Mouse (Mus musculus) midbrain, embryonic 13.5 days (tissue): ENCODE data around the gene Trmt13. TPM values are rescaled to one million over a fixed set of nuclear protein-coding genes. Genes with fewer than 3 reads are reported as not detected.
A peak's percentile ranks its signal among the peaks of the same experiment; 100 is the strongest.
"Not testable (repeated sequence)": the region's sequence is repeated elsewhere in the genome, so short reads cannot be mapped to it uniquely, and the experiment has no call there.

Experiments used
- ATAC-seq: fragments of 200-750 bp; cut with Nextera tagmentation; 2 replicates; pipeline ENCODE4 v1.8.0; 2017; ENCODE audit warnings: mild to moderate bottlenecking, moderate TSS enrichment, moderate library complexity
- H3K27ac ChIP-seq: fragments of 300-500 bp; sonication (generic); 2 replicates; pipeline ENCODE4 v1.5.1; 2015; ENCODE audit warnings: inconsistent platforms, mild to moderate bottlenecking, moderate library complexity
- H3K27me3 ChIP-seq: fragments of 300-500 bp; sonication (generic); 2 replicates; pipeline ENCODE4 v1.6.1; 2015; ENCODE audit warnings: mild to moderate bottlenecking, inconsistent platforms
- H3K36me3 ChIP-seq: fragments of 300-500 bp; sonication (generic); 2 replicates; pipeline ENCODE4 v1.6.1; 2015; ENCODE audit warnings: mild to moderate bottlenecking, inconsistent platforms
- H3K4me1 ChIP-seq: fragments of 300-500 bp; sonication (generic); replicated peaks from 2 replicates; pipeline ENCODE4 v1.6.1; 2015; ENCODE audit warnings: inconsistent platforms
- H3K4me2 ChIP-seq: fragments of 300-500 bp; sonication (generic); replicated peaks from 2 replicates; pipeline ENCODE4 v1.6.1; 2015; ENCODE audit warnings: moderate library complexity, mild to moderate bottlenecking, inconsistent platforms
- H3K4me3 ChIP-seq: fragments of 300-500 bp; sonication (generic); replicated peaks from 2 replicates; pipeline ENCODE4 v1.5.1; 2015; ENCODE audit warnings: mild to moderate bottlenecking, inconsistent platforms
- H3K9ac ChIP-seq: fragments of 300-500 bp; sonication (generic); replicated peaks from 2 replicates; pipeline ENCODE4 v1.6.1; 2015; ENCODE audit warnings: mild to moderate bottlenecking, inconsistent platforms
- H3K9me3 ChIP-seq: fragments of 300-500 bp; sonication (generic); 2 replicates; pipeline ENCODE4 v1.6.1; 2016; ENCODE audit warnings: mild to moderate bottlenecking, inconsistent platforms
- WGBS: fragments of 180-500 bp; shearing (Covaris S2); methylation state at CpG from one replicate; pipeline ENCODE4 v1.1.7; 2015; 5-methylcytosine and 5-hydroxymethylcytosine counted together
- polyA plus RNA-seq: library from polyadenylated mRNA; unstranded; fragments of >200 nt; fragmentation: Nextera tagmentation; extraction: Ambion mirVana; gene quantifications from 2 replicates; pipeline ENCODE4 v1.2.1, GENCODE M21; 2015

Trmt13 gene
- polyA plus RNA-seq: 28.5 and 33.6 TPM in 2 replicates

GRCm38 (mm10) chr3:116614295-116614892 lies at the start of gene Trmt13:
TSS of gene Trmt13 (minus strand) at chr3:116614587.
- Histone ChIP-seq H3K27ac (no peak within 1 kb of the TSS), H3K27me3 (no peaks in the 10 kb centered on the region), H3K9ac (no peak within 1 kb of the TSS), H3K36me3 (peaks cover 54% of the 10 kb centered on the region), H3K4me3 (no peak within 1 kb of the TSS), H3K4me2 (no peak within 1 kb of the TSS), H3K4me1 (no peaks in the 10 kb centered on the region), H3K9me3 (no peaks in the 10 kb centered on the region)
- no peak for ATAC-seq
- WGBS: 88% methylated on average over 10 of the region's 10 CpGs

- Histone ChIP-seq H3K9me3 (no peaks in the 10 kb centered on the region), H3K27me3 (no peaks in the 10 kb centered on the region), H3K36me3 (no peaks in the 10 kb centered on the region), H3K4me2 (peak within 1 kb of the TSS; percentile 77), H3K4me3 (peak within 1 kb of the TSS; percentile 95), H3K4me1 (peaks cover 33% of the 10 kb centered on the region), H3K27ac (peak within 1 kb of the TSS; percentile 97), H3K9ac (peak within 1 kb of the TSS; percentile 98)
- peak; percentile 99 for ATAC-seq
- WGBS: under 1% methylated on average over 39 of the region's 39 CpGs
Measured at GRCm38 (mm10) chr3:116662463-116662863, 48.1 kb upstream of the Trmt13 start, which contains the start of gene Mfsd14a. TSS of gene Mfsd14a (minus strand) at chr3:116662677.

GRCm38 (mm10) chr3:116661870-116662414 lies 47.6 kb upstream of the Trmt13 start:
- H3K9me3 ChIP-seq: no peaks in the 10 kb centered on the region
- H3K9ac ChIP-seq: peak overlapping the region; percentile 98
- no peaks in the 10 kb centered on the region for H3K36me3 ChIP-seq
- H3K27ac ChIP-seq: peak overlapping the region; percentile 97
- WGBS: under 1% methylated on average over 47 of the region's 68 CpGs
- peak overlapping the region; percentile 95 for H3K4me3 ChIP-seq
- peak overlapping the region; percentile 77 for H3K4me2 ChIP-seq
- H3K27me3 ChIP-seq: no peaks in the 10 kb centered on the region
- peak; percentile 91 for ATAC-seq
- peaks cover 38% of the 10 kb centered on the region for H3K4me1 ChIP-seq

DNA sequence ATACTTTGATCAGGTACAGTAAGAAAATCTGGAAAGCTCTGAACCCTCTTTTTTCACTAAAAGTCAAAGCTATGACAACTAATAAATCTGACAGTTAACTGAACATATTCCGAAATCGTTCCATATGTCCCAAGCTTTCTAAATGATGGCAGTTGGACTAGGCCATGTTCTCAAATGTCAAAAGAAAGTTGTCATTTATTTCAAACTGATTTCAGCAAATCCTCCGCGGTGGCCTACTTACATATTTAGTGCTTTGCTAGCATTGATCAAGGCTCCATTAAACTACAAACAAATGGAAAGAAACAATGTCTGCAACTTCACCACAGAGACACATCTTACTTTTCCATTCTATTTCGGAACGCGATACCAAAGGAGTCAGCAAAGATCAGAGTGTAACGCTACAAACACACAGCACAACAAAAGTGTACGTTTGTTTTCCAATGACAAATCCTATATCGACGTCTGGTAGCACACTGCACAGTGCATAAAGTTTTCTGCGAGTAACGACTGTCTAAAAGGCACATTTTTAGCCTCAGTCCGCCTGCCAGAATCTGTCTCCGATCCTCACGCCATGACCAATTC lies 47.0 kb upstream of the Trmt13 start:
- peak overlapping the region; percentile 77 for H3K4me2 ChIP-seq
- peak overlapping the region; percentile 98 for H3K9ac ChIP-seq
- H3K4me3 ChIP-seq: peak overlapping the region; percentile 95
- peaks cover 43% of the 10 kb centered on the region for H3K4me1 ChIP-seq
- WGBS: 8% methylated on average over 16 of the region's 16 CpGs
- no peaks in the 10 kb centered on the region for H3K27me3 ChIP-seq
- peak overlapping the region; percentile 97 for H3K27ac ChIP-seq
- no peaks in the 10 kb centered on the region for H3K9me3 ChIP-seq
- 0 out of 2 replicates have a peak, but pooled peaks have one; percentile 0 for ATAC-seq
- H3K36me3 ChIP-seq: no peaks in the 10 kb centered on the region

- 80% methylated on average over 13 of the region's 13 CpGs for WGBS
- Histone ChIP-seq H3K4me3 (no peak overlapping the region), H3K9ac (no peak overlapping the region), H3K9me3 (no peaks in the 10 kb centered on the region), H3K27me3 (no peaks in the 10 kb centered on the region), H3K4me1 (peaks cover 47% of the 10 kb centered on the region), H3K36me3 (no peaks in the 10 kb centered on the region), H3K27ac (no peak overlapping the region), H3K4me2 (0 out of 2 replicates have a peak overlapping the region, but pooled peaks have one; percentile 1)
- no peak for ATAC-seq
Measured at GRCm38 (mm10) chr3:116659856-116660430, 45.6 kb upstream of the Trmt13 start.

- Histone ChIP-seq H3K4me3 (no peak overlapping the region), H3K9me3 (no peaks in the 10 kb centered on the region), H3K27ac (no peak overlapping the region), H3K4me1 (peaks cover 47% of the 10 kb centered on the region), H3K4me2 (no peak overlapping the region), H3K27me3 (no peaks in the 10 kb centered on the region), H3K9ac (no peak overlapping the region), H3K36me3 (no peaks in the 10 kb centered on the region)
- 72% methylated on average over 15 of the region's 15 CpGs for WGBS
- no peak for ATAC-seq
Measured at GRCm38 (mm10) chr3:116658928-116659565, 44.7 kb upstream of the Trmt13 start.

DNA sequence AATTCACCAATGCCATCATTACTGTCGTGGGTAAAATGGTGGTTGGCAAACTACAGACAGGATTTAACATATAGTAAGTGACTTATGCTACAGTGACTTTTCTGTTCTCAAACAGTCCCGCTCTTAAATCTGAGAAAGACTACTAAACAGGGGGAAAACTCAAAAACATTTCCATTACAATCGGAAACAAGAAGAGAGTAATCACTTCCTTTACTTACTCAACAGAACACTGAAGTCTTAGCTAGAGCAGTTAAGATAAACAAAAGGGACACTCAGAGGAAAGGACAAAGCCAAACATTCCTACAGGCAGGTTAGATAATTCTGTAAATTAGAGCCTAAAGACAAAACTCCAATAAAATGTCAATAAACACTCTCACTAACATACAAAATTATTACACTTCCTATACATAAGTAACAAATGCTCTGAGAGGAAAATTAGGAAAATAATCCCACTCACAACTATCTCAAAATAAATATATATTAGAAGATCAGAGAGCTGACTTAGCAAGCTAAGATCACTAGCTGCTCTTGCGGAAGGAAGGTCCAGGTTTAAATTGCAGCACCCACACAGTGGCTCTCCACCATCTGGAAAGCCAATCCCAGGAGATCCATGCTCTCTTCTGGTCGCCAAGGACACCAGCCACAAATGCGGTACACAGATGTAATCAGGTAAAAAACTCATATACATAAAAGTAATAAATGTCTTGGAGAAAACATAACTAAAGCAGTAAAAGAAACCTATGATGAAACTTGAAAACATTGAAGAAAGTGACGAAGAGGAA lies 42.0 kb upstream of the Trmt13 start:
- ATAC-seq: no peak

DNA sequence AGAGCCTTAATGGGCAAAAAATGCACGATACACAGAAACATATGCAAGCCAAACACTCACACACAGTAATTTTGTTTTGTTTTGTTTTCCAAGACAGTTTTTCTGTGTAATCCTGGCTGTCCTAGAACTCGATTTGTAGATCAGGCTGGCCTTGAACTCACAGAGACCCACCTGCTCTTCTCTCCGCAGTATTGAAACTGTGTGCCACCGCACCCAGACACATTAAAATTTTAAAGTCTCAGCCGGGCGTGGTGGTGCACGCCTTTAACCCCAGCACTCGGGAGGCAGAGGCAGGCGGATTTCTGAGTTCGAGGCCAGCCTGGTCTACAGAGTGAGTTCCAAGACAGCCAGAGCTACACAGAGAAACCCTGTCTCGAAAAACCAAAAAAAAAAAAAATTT lies 39.7 kb upstream of the Trmt13 start:
- H3K4me2 ChIP-seq, ATAC-seq, H3K9ac ChIP-seq, H3K9me3 ChIP-seq, H3K4me3 ChIP-seq, H3K27ac ChIP-seq, H3K36me3 ChIP-seq, H3K27me3 ChIP-seq: not testable (repeated sequence)
- H3K4me1 ChIP-seq: peaks cover 41% of the 10 kb centered on the region
- 94% methylated on average over 11 of the region's 11 CpGs for WGBS

More for the DNA sequence above, 42.0 kb upstream of the Trmt13 start:
- Histone ChIP-seq H3K4me2 (no peak overlapping the region), H3K9me3 (no peaks in the 10 kb centered on the region), H3K4me1 (peaks cover 63% of the 10 kb centered on the region), H3K27me3 (no peaks in the 10 kb centered on the region), H3K36me3 (no peaks in the 10 kb centered on the region), H3K27ac (no peak overlapping the region), H3K9ac (no peak overlapping the region), H3K4me3 (no peak overlapping the region)
- WGBS: 79% methylated on average over 7 of the region's 7 CpGs

DNA sequence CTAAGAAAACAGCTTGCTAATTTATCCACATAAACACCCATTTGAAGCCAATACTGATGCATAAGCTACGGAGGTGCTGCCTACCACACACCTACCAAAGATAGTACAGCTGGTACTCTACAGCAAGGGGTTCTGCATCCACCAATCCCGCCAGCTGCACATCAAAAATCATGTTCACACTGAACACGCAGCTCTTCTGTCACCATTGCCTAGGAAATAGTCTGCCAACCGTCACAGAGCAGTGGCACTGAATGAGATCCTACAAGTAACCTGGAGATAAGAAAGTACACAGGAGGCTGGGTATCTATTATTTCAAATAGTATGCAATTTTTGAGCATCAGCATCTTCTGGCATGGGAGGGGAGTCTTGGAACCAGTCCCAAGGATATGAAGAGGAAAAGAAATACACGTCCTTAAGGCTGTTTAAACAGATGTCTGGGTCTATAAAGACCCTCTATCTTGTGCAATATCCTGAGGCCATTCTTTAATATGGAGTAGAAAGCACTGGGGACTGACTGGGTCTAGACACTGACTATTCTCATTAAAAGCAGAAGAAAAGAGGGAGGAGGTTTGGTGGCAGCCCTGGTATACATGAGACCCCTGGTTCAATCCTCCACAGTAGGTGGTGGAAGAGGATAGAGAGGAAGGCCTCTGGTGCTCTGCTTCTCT lies 39.0 kb upstream of the Trmt13 start:
- H3K36me3 ChIP-seq: peaks cover 14% of the 10 kb centered on the region
- peak; percentile 51; the same call in 1 of the 2 replicates for ATAC-seq
- no peak overlapping the region for H3K4me2 ChIP-seq
- no peak overlapping the region for H3K4me3 ChIP-seq
- no peaks in the 10 kb centered on the region for H3K27me3 ChIP-seq
- whole genome bisulfite sequencing: 70% methylated on average over 5 of the region's 5 CpGs
- no peak overlapping the region for H3K27ac ChIP-seq
- no peaks in the 10 kb centered on the region for H3K9me3 ChIP-seq
- H3K9ac ChIP-seq: no peak overlapping the region
- peaks cover 37% of the 10 kb centered on the region for H3K4me1 ChIP-seq

DNA sequence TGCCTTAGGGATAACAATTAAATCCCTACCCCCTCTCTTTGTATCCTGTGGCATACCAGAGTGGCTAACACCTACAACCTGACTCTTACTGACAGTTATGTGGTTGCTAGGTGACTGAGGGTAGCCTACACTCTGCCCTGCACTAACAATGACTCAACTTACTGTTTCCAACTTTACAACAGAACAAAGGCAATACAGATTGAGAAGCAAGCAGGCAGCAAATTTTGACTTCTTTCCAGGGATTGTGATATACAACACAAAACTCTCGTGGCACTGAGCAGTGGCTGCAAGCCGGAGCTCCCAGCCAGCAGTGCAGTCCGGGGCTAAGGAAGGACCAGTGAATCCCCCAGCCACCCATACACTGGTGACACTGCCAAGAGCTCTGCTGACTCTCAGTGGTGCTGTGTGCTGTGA lies 37.7 kb upstream of the Trmt13 start:
- peaks cover 16% of the 10 kb centered on the region for H3K36me3 ChIP-seq
- WGBS: 65% methylated on average over 3 of the region's 3 CpGs
- H3K9me3 ChIP-seq: no peaks in the 10 kb centered on the region
- H3K9ac ChIP-seq: no peak overlapping the region
- peaks cover 27% of the 10 kb centered on the region for H3K4me1 ChIP-seq
- ATAC-seq: peak; percentile 65
- no peaks in the 10 kb centered on the region for H3K27me3 ChIP-seq
- H3K4me2 ChIP-seq: no peak overlapping the region
- H3K27ac ChIP-seq: no peak overlapping the region
- no peak overlapping the region for H3K4me3 ChIP-seq

DNA sequence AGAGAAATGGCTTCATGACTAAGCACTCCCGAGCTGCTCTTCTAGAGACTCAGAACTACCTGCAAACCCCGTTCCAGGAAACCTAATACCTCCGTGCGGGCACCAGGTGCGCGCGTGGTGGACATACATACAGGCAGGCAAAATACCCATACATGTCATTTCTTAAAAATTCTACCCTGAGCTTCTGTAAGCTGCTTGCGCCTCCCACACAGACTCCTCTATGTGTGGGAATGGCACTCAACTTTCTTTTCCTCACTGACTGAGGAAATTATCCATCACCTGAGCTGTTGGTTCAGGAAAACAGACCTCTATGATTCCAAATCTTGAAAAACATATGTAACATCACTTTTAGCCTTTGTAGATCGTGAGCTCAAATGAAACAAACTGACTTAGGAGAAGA lies 36.3 kb upstream of the Trmt13 start:
- ATAC-seq: no peak
- H3K9ac ChIP-seq: no peak overlapping the region
- no peaks in the 10 kb centered on the region for H3K27me3 ChIP-seq
- H3K9me3 ChIP-seq: no peaks in the 10 kb centered on the region
- H3K36me3 ChIP-seq: peaks cover 26% of the 10 kb centered on the region
- 98% methylated on average over 9 of the region's 9 CpGs for WGBS
- H3K4me2 ChIP-seq: no peak overlapping the region
- no peak overlapping the region for H3K4me3 ChIP-seq
- H3K4me1 ChIP-seq: peaks cover 17% of the 10 kb centered on the region
- H3K27ac ChIP-seq: no peak overlapping the region
